In the genomic region with DNA sequence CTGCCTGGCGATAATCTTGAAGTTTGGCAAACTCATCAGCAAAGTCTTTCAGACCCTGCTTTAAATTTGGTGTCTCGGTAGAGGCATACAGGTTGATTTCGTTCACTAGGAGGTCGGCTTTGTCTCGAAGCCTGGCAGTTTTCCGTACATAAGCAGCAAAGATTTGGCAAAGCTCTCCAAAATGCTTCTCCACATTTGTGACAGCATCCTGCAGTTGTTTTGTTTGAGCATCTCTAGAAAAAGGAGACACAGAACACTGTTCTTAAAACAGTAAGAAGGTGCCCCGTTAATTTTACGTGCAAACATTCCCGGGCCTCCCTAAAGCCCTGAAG, we compare ENCODE assay signal across 8 mouse cellular contexts. TPM values are rescaled to one million over a fixed set of nuclear protein-coding genes. Genes with fewer than 3 reads are reported as not detected.
DNase-seq lines count a peak whose midpoint lies in the region; ATAC-seq and TF ChIP-seq lines count a peak whose summit lies in the region.

No protein-coding gene starts in this region.

- H3K4me2 ChIP-seq in limb, embryonic 11.5 days (ENCODE audit: low read depth, severe bottlenecking): peak overlapping the region; percentile 57

- peak overlapping the region; percentile 95 for H3K4me3 ChIP-seq in megakaryocyte, embryonic 14.5 days (replicated peaks)
- H3K4me3 ChIP-seq in limb, embryonic 11.5 days (ENCODE audit: low read depth, low read length): peak overlapping the region; percentile 78
- H3K4me3 ChIP-seq in olfactory bulb, adult 2 months (ENCODE audit: insufficient read depth, low read depth, low read length): peak overlapping the region; percentile 85

- no peak for TF ChIP-seq CTCF in olfactory bulb, adult 2 months (IDR thresholded peaks at IDR 0.05; ENCODE audit: insufficient read depth, low read depth, low read length)

- DNase-seq in fibroblast of lung, adult 2 months (ENCODE audit: low read depth): peak; percentile 15
- peak; percentile 21 for DNase-seq in limb, embryonic 11.5 days (ENCODE audit: low spot score)
- DNase-seq in embryo, embryonic 11 days: no peak
- DNase-seq in kidney, adult 8-10 months: no peak

- no peak for TF ChIP-seq POLR2A in olfactory bulb, adult 2 months (IDR thresholded peaks at IDR 0.05; ENCODE audit: insufficient read depth, low read depth, low read length)

- H3K9me3 ChIP-seq in megakaryocyte, embryonic 14.5 days: peaks cover 7% of the 10 kb centered on the region; the same call in 1 of the 2 replicates
- no peaks in the 10 kb centered on the region for H3K9me3 ChIP-seq in limb, embryonic 11.5 days (ENCODE audit: control insufficient read depth, low read length)

- peaks cover 32% of the 10 kb centered on the region for H3K36me3 ChIP-seq in megakaryocyte, embryonic 14.5 days (replicated peaks; ENCODE audit: low read length)
- no peaks in the 10 kb centered on the region for H3K36me3 ChIP-seq in limb, embryonic 11.5 days (ENCODE audit: control insufficient read depth, insufficient read depth, low read length)

- H3K27me3 ChIP-seq in megakaryocyte, embryonic 14.5 days (replicated peaks): no peaks in the 10 kb centered on the region
- no peaks in the 10 kb centered on the region for H3K27me3 ChIP-seq in limb, embryonic 11.5 days (ENCODE audit: control insufficient read depth, insufficient read depth, low read length)

- peak overlapping the region; percentile 74; the same call in 1 of the 2 replicates for H3K27ac ChIP-seq in limb, embryonic 11.5 days (replicated peaks; ENCODE audit: low read depth, low read length)
- no peak overlapping the region for H3K27ac ChIP-seq in olfactory bulb, adult 2 months (ENCODE audit: insufficient read depth, low read depth, low read length)

- peaks cover 15% of the 10 kb centered on the region for H3K4me1 ChIP-seq in megakaryocyte, embryonic 14.5 days
- peaks cover 3% of the 10 kb centered on the region; the same call in 1 of the 2 replicates for H3K4me1 ChIP-seq in limb, embryonic 11.5 days (ENCODE audit: control insufficient read depth, insufficient read depth, low read length)
- no peaks in the 10 kb centered on the region for H3K4me1 ChIP-seq in olfactory bulb, adult 2 months (ENCODE audit: control insufficient read depth, insufficient read depth, low read length)

- 26% methylated on average over 9 of the region's 9 CpGs for WGBS in limb, embryonic 11.5 days
- WGBS in olfactory bulb, adult 2 months: 2% methylated on average over 9 of the region's 9 CpGs

- ATAC-seq in megakaryocyte, adult 5-6 weeks (ENCODE audit: poor library complexity, severe bottlenecking): no peak
- ATAC-seq in limb, embryonic 11.5 days (ENCODE audit: insufficient number of reproducible peaks, low FRiP score, low TSS enrichment, low read depth): no peak
- ATAC-seq in frontal cortex, adult (ENCODE audit: low TSS enrichment): no peak; the same call in 1 of the 2 replicates

- peak overlapping the region; percentile 98 for H3K9ac ChIP-seq in limb, embryonic 11.5 days (ENCODE audit: low read length)

RNA-seq across cellular contexts. Expression of gene Fam92a, which starts 0.9 kb away (rescaled TPM):
- polyA plus RNA-seq in megakaryocyte, embryonic 14.5 days (2012; ENCODE audit: insufficient read depth, low replicate concordance): 5.1 and 24.4 TPM in 2 replicates
- total RNA-seq in megakaryocyte, adult 5-6 weeks (2015): 13.9 and 17.6 TPM in 2 replicates
- 9.5 and 10.8 TPM in 2 replicates for total RNA-seq in megakaryocyte, adult 5-6 weeks (2017)
- 116 and 120 TPM in 2 replicates for polyA plus RNA-seq in limb, embryonic 11.5 days (2014; fragmentation: Nextera tagmentation; extraction: Ambion mirVana)
- not detected in 2 replicates for polyA plus RNA-seq in olfactory bulb, adult 2 months (2012; ENCODE audit: insufficient read depth, insufficient read length, low replicate concordance, missing spikeins)

RNA-seq across cellular contexts. Expression of gene Rbm12b1, which starts 30.9 kb away (rescaled TPM):
- polyA plus RNA-seq in megakaryocyte, embryonic 14.5 days (2012; ENCODE audit: insufficient read depth, low replicate concordance): 2.8 TPM in 1 of 2 replicates, not detected in the other
- 6.1 and 7.9 TPM in 2 replicates for total RNA-seq in megakaryocyte, adult 5-6 weeks (2015)
- total RNA-seq in megakaryocyte, adult 5-6 weeks (2017): 11.2 and 11.5 TPM in 2 replicates
- 6.8 and 7.0 TPM in 2 replicates for polyA plus RNA-seq in limb, embryonic 11.5 days (2014; fragmentation: Nextera tagmentation; extraction: Ambion mirVana)
- not detected in 2 replicates for polyA plus RNA-seq in olfactory bulb, adult 2 months (2012; ENCODE audit: insufficient read depth, insufficient read length, low replicate concordance, missing spikeins)

Comparison
In these comparisons a context has a peak if more than half of its experiments do, and no peak if none do; other contexts are left out.
1. DNase-seq: peak in fibroblast of lung, adult 2 months (single experiment) and limb, embryonic 11.5 days (single experiment); none in embryo, embryonic 11 days (single experiment) and kidney, adult 8-10 months (0 of 2).
2. Peak in every context shown above with its lines, with median percentiles within 50 percentile points of each other: H3K4me3 ChIP-seq.